Mouse (Mus musculus) intestine, postnatal 0 days (tissue): Measurements from ENCODE around the gene Poc1a. TPM values are rescaled to one million over a fixed set of nuclear protein-coding genes. Genes with fewer than 3 reads are reported as not detected.

Experiments used
- ATAC-seq: fragments of 200-750 bp; cut with Nextera tagmentation; 2 replicates; pipeline ENCODE4 v1.8.0; 2017; ENCODE audit warnings: mild to moderate bottlenecking, moderate TSS enrichment, moderate library complexity
- H3K27ac ChIP-seq: fragments of 300-500 bp; sonication (generic); 2 replicates; pipeline ENCODE4 v1.5.1; 2014; ENCODE audit warnings: mild to moderate bottlenecking, low read depth, low read length, moderate library complexity
- H3K27me3 ChIP-seq: fragments of 300-500 bp; sonication (generic); replicated peaks from 2 replicates; pipeline ENCODE4 v1.6.1; 2014; ENCODE audit warnings: low read length, mixed read lengths; ENCODE audit not compliant: control insufficient read depth, insufficient read depth
- H3K36me3 ChIP-seq: fragments of 300-500 bp; sonication (generic); 2 replicates; pipeline ENCODE4 v1.6.1; 2014; ENCODE audit warnings: mild to moderate bottlenecking, moderate library complexity; ENCODE audit not compliant: control insufficient read depth, insufficient read depth
- H3K4me1 ChIP-seq: fragments of 300-500 bp; sonication (generic); replicated peaks from 2 replicates; pipeline ENCODE4 v1.6.1; 2014; ENCODE audit warnings: antibody characterized with exemption, low read length, mixed read lengths; ENCODE audit not compliant: control insufficient read depth, insufficient read depth
- H3K4me2 ChIP-seq: fragments of 300-500 bp; sonication (generic); replicated peaks from 2 replicates; pipeline ENCODE4 v1.6.1; 2014; ENCODE audit warnings: low read depth, mild to moderate bottlenecking, moderate library complexity
- H3K4me3 ChIP-seq: fragments of 300-500 bp; sonication (generic); 2 replicates; pipeline ENCODE4 v1.5.1; 2014; ENCODE audit warnings: low read depth, low read length
- H3K9ac ChIP-seq: fragments of 300-500 bp; sonication (generic); 2 replicates; pipeline ENCODE4 v1.6.1; 2014; ENCODE audit warnings: mild to moderate bottlenecking, low read depth, low read length
- H3K9me3 ChIP-seq: fragments of 300-500 bp; sonication (generic); 2 replicates; pipeline ENCODE4 v1.6.1; 2016; ENCODE audit warnings: mixed run types; ENCODE audit not compliant: control insufficient read depth
- CTCF ChIP-seq: sonication (generic); IDR thresholded peaks from 2 replicates; pipeline ENCODE4 v1.5.1; 2016; ENCODE audit warnings: low read depth, mild to moderate bottlenecking, control low read depth, antibody characterized with exemption, moderate library complexity
- WGBS: fragments of 180-500 bp; shearing (Covaris S2); extraction: QIAGEN DNeasy Blood & Tissue Kit; methylation state at CpG from one replicate; pipeline ENCODE4 v1.1.7; 2014; 5-methylcytosine and 5-hydroxymethylcytosine counted together
- polyA plus RNA-seq: library from polyadenylated mRNA; unstranded; fragments of >200 nt; fragmentation: Nextera tagmentation; extraction: Ambion mirVana; gene quantifications from 2 replicates; pipeline ENCODE4 v1.2.1, GENCODE M21; 2015

The Poc1a gene
- polyA plus RNA-seq, 1 experiment from 2014 or later, result 11.5 TPM

GRCm38 (mm10) chr9:106370620-106371383 lies 89.9 kb downstream of the Poc1a start:
- H3K27ac ChIP-seq, result no peak overlapping the region

GRCm38 (mm10) chr9:106371384-106371671 lies 90.5 kb downstream of the Poc1a start:
- no peak overlapping the region for H3K9ac ChIP-seq
- H3K27ac ChIP-seq, result no peak overlapping the region
- peak overlapping the region; percentile 28; the same call in 1 of the 2 replicates for H3K4me2 ChIP-seq
- H3K27me3 ChIP-seq, result no peaks in the 10 kb centered on the region
- no peak for TF ChIP-seq CTCF
- H3K36me3 ChIP-seq, result peaks cover 23% of the 10 kb centered on the region; the same call in 1 of the 2 replicates
- H3K4me1 ChIP-seq, result 0 out of 2 replicates have a peak, but pooled peaks cover 6% of the 10 kb centered on the region
- ATAC-seq, result no peak
- H3K9me3 ChIP-seq, result no peaks in the 10 kb centered on the region
- H3K4me3 ChIP-seq, result no peak overlapping the region
- WGBS, result 69% methylated on average over 6 of the region's 6 CpGs

More at GRCm38 (mm10) chr9:106370620-106371383, 89.9 kb downstream of the Poc1a start:
- 82% methylated on average over 30 of the region's 30 CpGs for WGBS
- H3K27me3 ChIP-seq, result no peaks in the 10 kb centered on the region
- H3K4me2 ChIP-seq, result peak overlapping the region; percentile 96
- no peak overlapping the region; the same call in 1 of the 2 replicates for H3K9ac ChIP-seq
- no peak overlapping the region for H3K4me3 ChIP-seq
- no peak for TF ChIP-seq CTCF
- peaks cover 23% of the 10 kb centered on the region; the same call in 1 of the 2 replicates for H3K36me3 ChIP-seq
- H3K9me3 ChIP-seq, result no peaks in the 10 kb centered on the region
- no peak for ATAC-seq
- H3K4me1 ChIP-seq, result 0 out of 2 replicates have a peak, but pooled peaks cover 6% of the 10 kb centered on the region

- ATAC-seq, result no peak
- TF ChIP-seq CTCF, result peak; percentile 38
- Histone ChIP-seq H3K27ac (no peak overlapping the region; the same call in 1 of the 2 replicates), H3K4me1 (0 out of 2 replicates have a peak, but pooled peaks cover 6% of the 10 kb centered on the region), H3K27me3 (no peaks in the 10 kb centered on the region), H3K9ac (no peak overlapping the region), H3K4me2 (peak overlapping the region; percentile 28), H3K9me3 (no peaks in the 10 kb centered on the region), H3K4me3 (no peak overlapping the region), H3K36me3 (peaks cover 23% of the 10 kb centered on the region; the same call in 1 of the 2 replicates)
- WGBS, result 32% methylated on average over 6 of the region's 6 CpGs
These were observed 90.9 kb downstream of the Poc1a start for GRCm38 (mm10) chr9:106371776-106372175.

GRCm38 (mm10) chr9:106372431-106373412 lies 91.9 kb downstream of the Poc1a start:
- Histone ChIP-seq H3K4me3 (no peak overlapping the region), H3K9ac (no peak overlapping the region), H3K4me1 (no peaks in the 10 kb centered on the region), H3K9me3 (no peaks in the 10 kb centered on the region), H3K27ac (peak overlapping the region; percentile 23; the same call in 1 of the 2 replicates), H3K36me3 (peaks cover 29% of the 10 kb centered on the region; the same call in 1 of the 2 replicates), H3K27me3 (no peaks in the 10 kb centered on the region), H3K4me2 (peak overlapping the region; percentile 28; the same call in 1 of the 2 replicates)
- ATAC-seq, result no peak
- no peak for TF ChIP-seq CTCF
- WGBS, result 89% methylated on average over 11 of the region's 11 CpGs

GRCm38 (mm10) chr9:106373973-106374372 lies 93.1 kb downstream of the Poc1a start:
- TF ChIP-seq CTCF, result no peak
- no peaks in the 10 kb centered on the region for H3K9me3 ChIP-seq
- no peaks in the 10 kb centered on the region for H3K27me3 ChIP-seq
- WGBS, result 82% methylated on average over 7 of the region's 7 CpGs
- no peak overlapping the region for H3K4me3 ChIP-seq
- H3K27ac ChIP-seq, result no peak overlapping the region
- H3K9ac ChIP-seq, result no peak overlapping the region
- no peak for ATAC-seq
- H3K4me2 ChIP-seq, result no peak overlapping the region
- H3K36me3 ChIP-seq, result peaks cover 29% of the 10 kb centered on the region; the same call in 1 of the 2 replicates
- H3K4me1 ChIP-seq, result no peaks in the 10 kb centered on the region

GRCm38 (mm10) chr9:106377247-106377646 lies 96.4 kb downstream of the Poc1a start:
- no peak for ATAC-seq
- H3K9ac ChIP-seq, result no peak overlapping the region
- H3K4me2 ChIP-seq, result no peak overlapping the region
- no peaks in the 10 kb centered on the region for H3K27me3 ChIP-seq
- H3K36me3 ChIP-seq, result peaks cover 17% of the 10 kb centered on the region; the same call in 1 of the 2 replicates
- 87% methylated on average over 8 of the region's 8 CpGs for WGBS
- H3K9me3 ChIP-seq, result no peaks in the 10 kb centered on the region
- no peak for TF ChIP-seq CTCF
- no peak overlapping the region for H3K27ac ChIP-seq
- no peaks in the 10 kb centered on the region for H3K4me1 ChIP-seq
- no peak overlapping the region for H3K4me3 ChIP-seq
